Mouse (Mus musculus): Measurements from ENCODE around the gene Sema4f. TPM values are rescaled to one million over a fixed set of nuclear protein-coding genes. Genes with fewer than 3 reads are reported as not detected.

The Sema4f gene
- polyA plus RNA-seq (2014; fragmentation: Illumina TruSeq; extraction: RNeasy Lipid Tissue Mini Kit (QIAGEN cat#74804); ENCODE audit: low read depth, low replicate concordance): not detected

GRCm38 (mm10) chr6:82939167-82939912, at the start of gene Sema4f:
Gene Sema4f, minus strand, starts transcription at chr6:82939769.

GRCm38 (mm10) chr6:82946651-82947050, 7.1 kb upstream of the Sema4f start, which contains the start of gene M1ap:
Gene M1ap, plus strand, starts transcription at chr6:82946902.

Other genes with a start within 250 kb of the Sema4f start
- 132 TPM for gene Pole4, start 234.4 kb downstream of the Sema4f start, polyA plus RNA-seq (2014; fragmentation: Illumina TruSeq; extraction: RNeasy Lipid Tissue Mini Kit (QIAGEN cat#74804); ENCODE audit: low read depth, low replicate concordance)
- gene Hk2, start 165.3 kb downstream of the Sema4f start, polyA plus RNA-seq (2014; fragmentation: Illumina TruSeq; extraction: RNeasy Lipid Tissue Mini Kit (QIAGEN cat#74804); ENCODE audit: low read depth, low replicate concordance): 0.44 TPM
- gene M1ap, start 7.1 kb upstream of the Sema4f start, polyA plus RNA-seq (2014; fragmentation: Illumina TruSeq; extraction: RNeasy Lipid Tissue Mini Kit (QIAGEN cat#74804); ENCODE audit: low read depth, low replicate concordance): not detected
- not detected for gene Dok1, start 93.7 kb upstream of the Sema4f start, polyA plus RNA-seq (2014; fragmentation: Illumina TruSeq; extraction: RNeasy Lipid Tissue Mini Kit (QIAGEN cat#74804); ENCODE audit: low read depth, low replicate concordance)
- 1.3 TPM for gene Loxl3, start 94.4 kb upstream of the Sema4f start, polyA plus RNA-seq (2014; fragmentation: Illumina TruSeq; extraction: RNeasy Lipid Tissue Mini Kit (QIAGEN cat#74804); ENCODE audit: low read depth, low replicate concordance)
- gene Aup1, start 114.8 kb upstream of the Sema4f start, polyA plus RNA-seq (2014; fragmentation: Illumina TruSeq; extraction: RNeasy Lipid Tissue Mini Kit (QIAGEN cat#74804); ENCODE audit: low read depth, low replicate concordance): 3.8 TPM
- 1.8 TPM for gene Htra2, start 115.5 kb upstream of the Sema4f start, polyA plus RNA-seq (2014; fragmentation: Illumina TruSeq; extraction: RNeasy Lipid Tissue Mini Kit (QIAGEN cat#74804); ENCODE audit: low read depth, low replicate concordance)
- 0.61 TPM for gene Dqx1, start 118.1 kb upstream of the Sema4f start, polyA plus RNA-seq (2014; fragmentation: Illumina TruSeq; extraction: RNeasy Lipid Tissue Mini Kit (QIAGEN cat#74804); ENCODE audit: low read depth, low replicate concordance)
- not detected for gene Tlx2, start 130.5 kb upstream of the Sema4f start, polyA plus RNA-seq (2014; fragmentation: Illumina TruSeq; extraction: RNeasy Lipid Tissue Mini Kit (QIAGEN cat#74804); ENCODE audit: low read depth, low replicate concordance)
- gene Pcgf1, start 138.1 kb upstream of the Sema4f start, polyA plus RNA-seq (2014; fragmentation: Illumina TruSeq; extraction: RNeasy Lipid Tissue Mini Kit (QIAGEN cat#74804); ENCODE audit: low read depth, low replicate concordance): 3.8 TPM
- not detected for gene Lbx2, start 146.6 kb upstream of the Sema4f start, polyA plus RNA-seq (2014; fragmentation: Illumina TruSeq; extraction: RNeasy Lipid Tissue Mini Kit (QIAGEN cat#74804); ENCODE audit: low read depth, low replicate concordance)
- not detected for gene Ccdc142, start 161.8 kb upstream of the Sema4f start, polyA plus RNA-seq (2014; fragmentation: Illumina TruSeq; extraction: RNeasy Lipid Tissue Mini Kit (QIAGEN cat#74804); ENCODE audit: low read depth, low replicate concordance)
- gene Gm42688, start 161.8 kb upstream of the Sema4f start, polyA plus RNA-seq (2014; fragmentation: Illumina TruSeq; extraction: RNeasy Lipid Tissue Mini Kit (QIAGEN cat#74804); ENCODE audit: low read depth, low replicate concordance): 0.53 TPM
- 50.2 TPM for gene Mrpl53, start 169.3 kb upstream of the Sema4f start, polyA plus RNA-seq (2014; fragmentation: Illumina TruSeq; extraction: RNeasy Lipid Tissue Mini Kit (QIAGEN cat#74804); ENCODE audit: low read depth, low replicate concordance)
- 2.3 TPM for gene Mogs, start 175.7 kb upstream of the Sema4f start, polyA plus RNA-seq (2014; fragmentation: Illumina TruSeq; extraction: RNeasy Lipid Tissue Mini Kit (QIAGEN cat#74804); ENCODE audit: low read depth, low replicate concordance)
- gene Wbp1, start 181.8 kb upstream of the Sema4f start, polyA plus RNA-seq (2014; fragmentation: Illumina TruSeq; extraction: RNeasy Lipid Tissue Mini Kit (QIAGEN cat#74804); ENCODE audit: low read depth, low replicate concordance): 2.1 TPM
- gene Ino80b, start 185.7 kb upstream of the Sema4f start, polyA plus RNA-seq (2014; fragmentation: Illumina TruSeq; extraction: RNeasy Lipid Tissue Mini Kit (QIAGEN cat#74804); ENCODE audit: low read depth, low replicate concordance): not detected
- 0.24 TPM for gene Rtkn, start 195.7 kb upstream of the Sema4f start, polyA plus RNA-seq (2014; fragmentation: Illumina TruSeq; extraction: RNeasy Lipid Tissue Mini Kit (QIAGEN cat#74804); ENCODE audit: low read depth, low replicate concordance)
- gene Wdr54, start 216.6 kb upstream of the Sema4f start, polyA plus RNA-seq (2014; fragmentation: Illumina TruSeq; extraction: RNeasy Lipid Tissue Mini Kit (QIAGEN cat#74804); ENCODE audit: low read depth, low replicate concordance): not detected
- not detected for gene 1700003E16Rik, start 216.6 kb upstream of the Sema4f start, polyA plus RNA-seq (2014; fragmentation: Illumina TruSeq; extraction: RNeasy Lipid Tissue Mini Kit (QIAGEN cat#74804); ENCODE audit: low read depth, low replicate concordance)
- gene Dctn1, start 226.2 kb upstream of the Sema4f start, polyA plus RNA-seq (2014; fragmentation: Illumina TruSeq; extraction: RNeasy Lipid Tissue Mini Kit (QIAGEN cat#74804); ENCODE audit: low read depth, low replicate concordance): 10.8 TPM